Mouse (Mus musculus): ENCODE results near the gene Adgrd1. TPM values are rescaled to one million over a fixed set of nuclear protein-coding genes. Genes with fewer than 3 reads are reported as not detected.

Gene Adgrd1
- polyA plus RNA-seq, 1 experiment from 2014 or later = 2.1 TPM

GRCm38 (mm10) chr5:129113741-129114476 lies 17.4 kb downstream of the Adgrd1 start:
- ATAC-seq (ENCODE audit: insufficient number of reproducible peaks, insufficient read depth, low FRiP score, low read depth) = no peak

DNA sequence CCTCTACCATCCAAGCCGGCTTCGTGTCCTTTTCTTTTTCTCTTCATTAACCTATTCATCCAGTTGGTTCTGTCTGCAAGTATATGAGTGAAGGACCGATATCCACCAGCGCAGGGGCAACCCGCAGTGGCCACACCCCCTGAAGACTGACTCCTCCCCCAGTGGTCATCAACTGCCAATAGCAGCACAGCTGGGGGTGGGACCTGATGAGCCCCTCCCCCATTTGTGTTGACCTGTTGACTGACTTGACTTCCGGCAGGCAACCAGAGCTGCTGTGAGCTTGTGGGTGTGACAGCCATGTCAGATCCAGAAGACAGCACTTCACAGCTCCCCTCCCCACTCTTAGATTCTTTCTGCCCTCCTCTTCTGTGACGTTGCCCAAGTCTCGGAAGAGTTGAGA lies 19.7 kb downstream of the Adgrd1 start:
- WGBS = 79% methylated on average over 8 of the region's 8 CpGs
- ATAC-seq (ENCODE audit: insufficient number of reproducible peaks, insufficient read depth, low FRiP score, low read depth) = no peak
- Histone ChIP-seq H3K4me2 (replicated peaks; ENCODE audit: low read depth, low read length) (no peak overlapping the region), H3K9ac (replicated peaks; ENCODE audit: low read depth, low read length) (no peak overlapping the region), H3K27ac (ENCODE audit: low read length) (no peak overlapping the region), H3K27me3 (ENCODE audit: control insufficient read depth, insufficient read depth, low read length) (no peaks in the 10 kb centered on the region), H3K9me3 (ENCODE audit: control insufficient read depth, low read depth, low read length) (no peaks in the 10 kb centered on the region), H3K36me3 (ENCODE audit: control insufficient read depth, insufficient read depth, low read length) (no peaks in the 10 kb centered on the region), H3K4me3 (ENCODE audit: low read depth, low read length) (no peak overlapping the region), H3K4me1 (ENCODE audit: control insufficient read depth, insufficient read depth, low read length) (no peaks in the 10 kb centered on the region)

More at GRCm38 (mm10) chr5:129113741-129114476, 17.4 kb downstream of the Adgrd1 start:
- H3K4me3 ChIP-seq (ENCODE audit: low read depth, low read length) = no peak overlapping the region
- no peaks in the 10 kb centered on the region for H3K36me3 ChIP-seq (ENCODE audit: control insufficient read depth, insufficient read depth, low read length)
- no peak overlapping the region for H3K9ac ChIP-seq (replicated peaks; ENCODE audit: low read depth, low read length)
- H3K9me3 ChIP-seq (ENCODE audit: control insufficient read depth, low read depth, low read length) = no peaks in the 10 kb centered on the region
- WGBS = 64% methylated on average over 13 of the region's 13 CpGs
- H3K4me2 ChIP-seq (replicated peaks; ENCODE audit: low read depth, low read length) = no peak overlapping the region
- no peak overlapping the region for H3K27ac ChIP-seq (ENCODE audit: low read length)
- no peaks in the 10 kb centered on the region for H3K27me3 ChIP-seq (ENCODE audit: control insufficient read depth, insufficient read depth, low read length)
- no peaks in the 10 kb centered on the region for H3K4me1 ChIP-seq (ENCODE audit: control insufficient read depth, insufficient read depth, low read length)

DNA sequence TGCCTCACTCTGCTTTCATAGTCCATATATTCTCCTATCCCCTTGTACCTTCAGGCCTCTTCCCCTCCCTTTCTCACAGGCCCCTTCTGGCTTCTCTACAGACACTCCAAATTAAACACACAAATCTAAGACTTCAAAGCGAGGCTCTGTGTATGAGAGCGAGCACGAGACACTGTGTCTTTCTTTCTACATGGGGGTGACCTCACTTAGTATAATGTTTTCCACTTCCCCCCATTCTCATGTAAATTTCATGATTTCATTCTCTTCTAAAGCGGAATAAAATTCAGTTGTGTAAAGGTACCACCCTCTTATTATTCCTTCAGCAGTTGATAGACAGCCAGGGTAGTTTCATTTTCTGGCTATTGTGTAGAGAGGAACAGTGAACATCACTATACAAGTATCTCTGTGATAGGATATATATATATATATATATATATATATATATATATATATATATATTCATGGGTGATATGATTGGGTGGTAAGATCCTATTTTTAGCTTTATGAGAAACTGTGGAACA lies 21.1 kb downstream of the Adgrd1 start:
- H3K4me3 ChIP-seq (ENCODE audit: low read depth, low read length) = no peak overlapping the region
- 76% methylated on average over 4 of the region's 4 CpGs for WGBS

DNA sequence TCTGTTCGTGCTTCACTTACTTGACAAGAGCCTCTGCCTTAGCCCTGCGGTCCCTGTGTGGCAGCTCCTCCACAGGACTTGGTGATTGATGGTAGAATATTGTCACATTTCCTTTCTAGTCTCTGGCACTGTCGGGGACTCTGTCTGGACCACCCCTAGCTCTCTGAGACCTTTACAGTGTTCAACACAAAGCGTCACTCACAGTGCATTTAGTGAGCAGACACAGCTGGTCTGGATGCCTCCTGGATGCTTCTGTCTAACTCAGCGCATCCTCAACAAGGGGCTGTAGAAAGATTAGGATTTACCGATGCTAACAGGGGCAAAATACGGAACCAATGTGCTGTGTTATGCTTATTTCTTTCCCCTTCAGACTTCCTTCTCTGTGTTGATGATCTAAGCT lies 22.0 kb downstream of the Adgrd1 start:
- no peak overlapping the region for H3K4me3 ChIP-seq (ENCODE audit: low read depth, low read length)
- H3K36me3 ChIP-seq (ENCODE audit: control insufficient read depth, insufficient read depth, low read length) = no peaks in the 10 kb centered on the region
- no peak overlapping the region for H3K27ac ChIP-seq (ENCODE audit: low read length)
- no peaks in the 10 kb centered on the region for H3K9me3 ChIP-seq (ENCODE audit: control insufficient read depth, low read depth, low read length)
- WGBS = 43% methylated on average over 7 of the region's 7 CpGs
- H3K9ac ChIP-seq (replicated peaks; ENCODE audit: low read depth, low read length) = no peak overlapping the region
- no peaks in the 10 kb centered on the region for H3K27me3 ChIP-seq (ENCODE audit: control insufficient read depth, insufficient read depth, low read length)
- no peaks in the 10 kb centered on the region for H3K4me1 ChIP-seq (ENCODE audit: control insufficient read depth, insufficient read depth, low read length)
- ATAC-seq (ENCODE audit: insufficient number of reproducible peaks, insufficient read depth, low FRiP score, low read depth) = no peak
- H3K4me2 ChIP-seq (replicated peaks; ENCODE audit: low read depth, low read length) = no peak overlapping the region

More for the DNA sequence above, 21.1 kb downstream of the Adgrd1 start:
- H3K36me3 ChIP-seq (ENCODE audit: control insufficient read depth, insufficient read depth, low read length) = no peaks in the 10 kb centered on the region
- H3K4me1 ChIP-seq (ENCODE audit: control insufficient read depth, insufficient read depth, low read length) = no peaks in the 10 kb centered on the region
- no peaks in the 10 kb centered on the region for H3K27me3 ChIP-seq (ENCODE audit: control insufficient read depth, insufficient read depth, low read length)
- no peak overlapping the region for H3K9ac ChIP-seq (replicated peaks; ENCODE audit: low read depth, low read length)
- ATAC-seq (ENCODE audit: insufficient number of reproducible peaks, insufficient read depth, low FRiP score, low read depth) = no peak
- no peak overlapping the region for H3K27ac ChIP-seq (ENCODE audit: low read length)
- no peak overlapping the region for H3K4me2 ChIP-seq (replicated peaks; ENCODE audit: low read depth, low read length)
- H3K9me3 ChIP-seq (ENCODE audit: control insufficient read depth, low read depth, low read length) = no peaks in the 10 kb centered on the region

GRCm38 (mm10) chr5:129119146-129119545 lies 22.6 kb downstream of the Adgrd1 start:
- Histone ChIP-seq H3K4me1 (ENCODE audit: control insufficient read depth, insufficient read depth, low read length) (no peaks in the 10 kb centered on the region; the same call in 1 of the 2 replicates), H3K9me3 (ENCODE audit: control insufficient read depth, low read depth, low read length) (no peaks in the 10 kb centered on the region), H3K27ac (ENCODE audit: low read length) (no peak overlapping the region), H3K4me2 (replicated peaks; ENCODE audit: low read depth, low read length) (no peak overlapping the region), H3K4me3 (ENCODE audit: low read depth, low read length) (no peak overlapping the region), H3K36me3 (ENCODE audit: control insufficient read depth, insufficient read depth, low read length) (no peaks in the 10 kb centered on the region), H3K27me3 (ENCODE audit: control insufficient read depth, insufficient read depth, low read length) (no peaks in the 10 kb centered on the region), H3K9ac (replicated peaks; ENCODE audit: low read depth, low read length) (no peak overlapping the region)
- WGBS = 52% methylated on average over 4 of the region's 4 CpGs
- no peak for ATAC-seq (ENCODE audit: insufficient number of reproducible peaks, insufficient read depth, low FRiP score, low read depth)

DNA sequence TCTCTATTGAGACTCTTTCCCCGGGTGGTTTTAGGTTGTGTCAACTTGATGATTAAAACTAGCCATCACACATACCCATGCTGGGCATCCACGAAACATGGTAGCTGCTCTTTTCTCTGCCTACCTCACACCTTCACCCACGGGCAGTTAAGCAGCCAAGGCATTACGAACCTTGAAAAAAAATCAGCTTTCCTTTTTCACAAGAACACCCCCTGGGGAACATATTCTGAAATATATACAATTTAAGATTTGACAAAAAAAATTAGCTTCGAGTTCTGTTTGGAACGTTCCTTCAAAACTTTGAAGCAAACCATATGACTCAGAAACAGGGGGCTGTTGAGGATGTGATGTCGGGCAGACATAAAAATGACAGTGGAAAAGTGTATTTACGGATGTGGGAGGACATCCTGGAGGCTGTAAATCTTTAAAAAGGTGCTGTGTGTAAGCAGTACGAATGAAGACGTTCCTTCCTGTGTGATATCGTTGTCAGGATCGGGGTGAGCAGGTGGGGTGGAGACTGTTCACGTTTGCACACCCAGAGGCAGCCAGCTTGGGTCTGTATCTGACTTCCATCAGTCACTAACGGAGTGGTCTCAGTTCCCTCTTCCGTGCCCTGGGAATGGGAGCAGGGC lies 25.2 kb downstream of the Adgrd1 start:
- H3K36me3 ChIP-seq (ENCODE audit: control insufficient read depth, insufficient read depth, low read length) = no peaks in the 10 kb centered on the region
- H3K4me3 ChIP-seq (ENCODE audit: low read depth, low read length) = no peak overlapping the region
- no peak overlapping the region for H3K9ac ChIP-seq (replicated peaks; ENCODE audit: low read depth, low read length)
- 51% methylated on average over 15 of the region's 15 CpGs for WGBS
- no peaks in the 10 kb centered on the region for H3K9me3 ChIP-seq (ENCODE audit: control insufficient read depth, low read depth, low read length)
- peaks cover 2% of the 10 kb centered on the region; the same call in 1 of the 2 replicates for H3K4me1 ChIP-seq (ENCODE audit: control insufficient read depth, insufficient read depth, low read length)
- no peak for ATAC-seq (ENCODE audit: insufficient number of reproducible peaks, insufficient read depth, low FRiP score, low read depth)
- no peaks in the 10 kb centered on the region for H3K27me3 ChIP-seq (ENCODE audit: control insufficient read depth, insufficient read depth, low read length)
- H3K27ac ChIP-seq (ENCODE audit: low read length) = no peak overlapping the region
- H3K4me2 ChIP-seq (replicated peaks; ENCODE audit: low read depth, low read length) = no peak overlapping the region

DNA sequence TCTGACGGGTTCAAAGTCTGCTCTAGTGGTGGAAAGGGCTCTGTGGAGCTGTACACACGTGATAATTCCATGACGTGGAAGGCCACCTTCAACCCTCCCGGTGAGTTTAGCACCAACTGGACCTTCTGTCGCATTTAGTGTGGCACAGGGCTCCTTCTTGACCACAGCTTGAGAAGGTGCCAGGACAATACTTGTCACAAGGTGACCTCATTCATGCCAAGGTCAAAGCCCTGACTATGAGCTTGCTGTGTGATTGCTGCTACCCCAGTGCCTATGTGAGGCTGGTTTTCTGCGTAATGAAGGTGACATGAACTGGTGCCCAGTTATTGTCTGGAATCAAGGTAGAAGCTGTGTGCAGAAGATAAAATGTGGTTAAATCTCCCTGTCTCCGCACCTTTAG lies 25.9 kb downstream of the Adgrd1 start:
- Histone ChIP-seq H3K27me3 (ENCODE audit: control insufficient read depth, insufficient read depth, low read length) (no peaks in the 10 kb centered on the region), H3K9me3 (ENCODE audit: control insufficient read depth, low read depth, low read length) (no peaks in the 10 kb centered on the region; the same call in 1 of the 2 replicates), H3K27ac (ENCODE audit: low read length) (no peak overlapping the region), H3K4me3 (ENCODE audit: low read depth, low read length) (no peak overlapping the region), H3K36me3 (ENCODE audit: control insufficient read depth, insufficient read depth, low read length) (no peaks in the 10 kb centered on the region), H3K9ac (replicated peaks; ENCODE audit: low read depth, low read length) (no peak overlapping the region), H3K4me1 (ENCODE audit: control insufficient read depth, insufficient read depth, low read length) (peaks cover 2% of the 10 kb centered on the region; the same call in 1 of the 2 replicates), H3K4me2 (replicated peaks; ENCODE audit: low read depth, low read length) (no peak overlapping the region)
- ATAC-seq (ENCODE audit: insufficient number of reproducible peaks, insufficient read depth, low FRiP score, low read depth) = no peak
- WGBS = 87% methylated on average over 7 of the region's 7 CpGs

- 0 out of 2 replicates have a peak, but pooled peaks have one; percentile 25 for ATAC-seq (ENCODE audit: insufficient number of reproducible peaks, insufficient read depth, low FRiP score, low read depth)
- no peaks in the 10 kb centered on the region for H3K36me3 ChIP-seq (ENCODE audit: control insufficient read depth, insufficient read depth, low read length)
- H3K4me1 ChIP-seq (ENCODE audit: control insufficient read depth, insufficient read depth, low read length) = peaks cover 2% of the 10 kb centered on the region; the same call in 1 of the 2 replicates
- H3K9ac ChIP-seq (replicated peaks; ENCODE audit: low read depth, low read length) = no peak overlapping the region
- no peak overlapping the region for H3K27ac ChIP-seq (ENCODE audit: low read length)
- H3K4me3 ChIP-seq (ENCODE audit: low read depth, low read length) = no peak overlapping the region
- H3K9me3 ChIP-seq (ENCODE audit: control insufficient read depth, low read depth, low read length) = no peaks in the 10 kb centered on the region; the same call in 1 of the 2 replicates
- no peak overlapping the region for H3K4me2 ChIP-seq (replicated peaks; ENCODE audit: low read depth, low read length)
- no peaks in the 10 kb centered on the region for H3K27me3 ChIP-seq (ENCODE audit: control insufficient read depth, insufficient read depth, low read length)
- WGBS = 35% methylated on average over 11 of the region's 11 CpGs
Measured at GRCm38 (mm10) chr5:129124070-129124828, 27.7 kb downstream of the Adgrd1 start.
